Mouse (Mus musculus) gonadal fat pad, adult 2 months (tissue): ENCODE results near the gene Tmprss11e. TPM values are rescaled to one million over a fixed set of nuclear protein-coding genes. Genes with fewer than 3 reads are reported as not detected.

ENCODE experiments used
- DNase-seq: peaks from one replicate; pipeline ENCODE4 v3.0.0-alpha.2; 2012; ENCODE audit warnings: low read depth
- polyA plus RNA-seq: library from polyadenylated mRNA; depleted of rRNA; stranded (reverse); fragments of >200 nt; gene quantifications from 2 replicates; pipeline ENCODE4 v1.2.3, GENCODE M21; 2012; rRNA removed

The Tmprss11e gene
- not detected in 2 replicates for polyA plus RNA-seq

DNA sequence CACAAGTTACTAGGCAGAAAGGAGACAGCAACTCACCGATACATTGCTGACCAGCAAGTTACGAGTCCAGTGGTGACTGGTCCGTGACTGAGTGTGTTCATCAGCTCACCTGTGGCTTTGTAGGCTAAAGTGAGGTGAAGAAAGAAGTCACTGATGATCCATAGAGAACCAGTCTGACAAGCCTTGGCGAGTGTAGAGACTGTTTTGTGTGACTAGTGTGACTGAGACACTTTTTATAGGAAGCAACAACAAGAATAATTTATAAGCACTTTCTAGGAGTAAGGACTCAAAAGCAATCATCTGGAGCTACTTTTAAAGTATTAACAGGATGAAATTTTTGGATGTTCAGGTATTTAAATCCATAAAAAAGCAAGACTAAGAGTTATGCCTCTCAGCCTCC is at the start of gene Tmprss11e:
Gene Tmprss11e, minus strand, starts transcription at position 101 of the 400 bp plus-strand sequence.
- no peak for DNase-seq

DNA sequence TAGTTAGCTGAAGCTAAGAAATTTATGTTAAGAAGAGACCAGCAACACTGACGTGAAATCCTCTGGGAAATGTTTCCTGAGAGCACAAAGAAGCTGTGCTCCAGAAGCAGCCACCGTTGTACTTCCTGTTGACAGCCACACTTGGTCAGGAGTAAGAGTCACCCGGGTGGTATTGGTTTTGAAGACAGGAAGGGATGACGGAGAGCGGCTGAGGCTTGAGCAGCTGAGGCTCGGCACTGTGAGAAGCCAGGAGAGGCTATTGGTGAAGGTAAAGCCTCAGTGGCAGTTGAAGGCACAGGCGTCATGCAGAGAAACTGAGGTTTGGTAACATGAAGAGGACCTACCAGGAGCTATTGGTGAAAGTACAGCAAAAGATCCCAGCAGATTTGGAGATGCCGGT is 47.2 kb upstream of the Tmprss11e start:
- DNase-seq: no peak

DNA sequence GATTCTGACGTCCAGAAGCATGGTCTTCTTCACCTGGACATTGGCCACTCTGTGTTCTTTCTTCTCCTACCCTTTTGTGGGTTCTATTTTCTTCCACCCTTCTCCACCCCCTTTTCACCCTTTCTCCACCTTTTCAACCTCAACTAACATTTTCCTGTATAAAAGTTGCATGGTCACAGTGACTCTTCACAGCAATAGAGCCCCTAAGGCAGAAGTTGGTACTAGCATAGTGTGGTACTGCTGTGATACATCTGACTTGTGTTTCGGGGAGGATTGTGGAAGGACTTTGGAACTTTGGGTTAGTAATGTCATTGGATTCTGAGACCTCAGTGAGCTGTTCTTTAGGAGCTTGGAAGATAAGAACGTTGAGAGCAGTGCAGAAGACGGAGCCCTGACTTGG is 46.6 kb upstream of the Tmprss11e start:
- no peak for DNase-seq

DNA sequence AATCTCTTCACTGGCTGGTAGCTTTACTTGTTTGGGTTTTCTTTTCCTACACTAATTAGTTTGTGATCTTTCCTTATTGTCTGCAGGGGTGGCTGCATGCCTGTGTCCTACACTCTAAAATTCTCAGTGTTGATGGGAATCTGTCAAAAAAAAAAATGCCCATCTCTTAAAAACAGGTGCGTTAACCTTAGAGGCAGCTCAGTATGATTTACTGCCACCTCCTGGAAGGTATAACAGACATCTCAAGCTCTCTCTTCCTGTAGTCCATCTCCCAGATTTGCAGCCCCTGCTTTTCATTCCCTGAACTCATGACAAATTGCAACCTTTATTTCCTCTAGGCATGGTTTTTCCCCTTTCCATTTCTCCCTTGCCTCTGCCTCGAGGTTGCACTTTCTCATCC is 44.3 kb upstream of the Tmprss11e start:
- DNase-seq: no peak

DNA sequence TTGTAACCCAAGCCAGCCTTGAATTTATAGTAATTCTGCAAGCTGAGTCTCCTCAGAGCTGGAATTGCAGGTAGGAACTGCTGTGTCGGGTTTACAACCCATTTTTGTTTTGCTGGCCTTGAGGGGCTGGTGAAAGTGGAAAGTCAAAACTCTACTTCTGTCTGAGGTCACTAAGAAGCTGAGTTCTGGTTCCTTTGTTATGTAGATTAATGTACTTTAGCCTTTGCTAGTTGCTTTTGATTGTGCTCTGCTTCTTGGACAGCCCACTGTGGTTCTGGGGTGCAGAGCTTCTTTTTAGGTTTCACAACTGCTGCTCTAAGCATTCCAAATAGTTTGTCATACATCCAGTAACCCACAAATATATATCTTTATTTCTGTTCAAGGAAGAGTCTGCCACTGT is 41.2 kb upstream of the Tmprss11e start:
- DNase-seq: no peak

DNA sequence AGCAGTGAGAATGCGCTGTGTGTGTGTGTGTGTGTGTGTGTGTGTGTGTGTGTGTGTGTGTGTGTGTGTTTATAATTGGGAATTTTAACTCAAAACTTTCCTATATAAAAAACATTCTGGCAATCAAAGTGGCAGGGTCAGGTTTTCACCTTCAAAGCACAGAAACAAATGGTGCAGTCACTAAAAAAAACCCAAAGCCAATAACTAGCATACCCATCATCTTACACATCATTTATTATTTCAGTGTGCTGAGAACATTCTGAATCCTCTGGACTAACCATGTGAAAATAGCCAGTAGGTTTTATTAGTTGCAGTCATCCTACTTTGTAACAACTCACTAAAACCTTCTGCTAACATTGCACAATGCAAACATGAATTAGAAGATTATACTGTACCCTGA is 38.6 kb upstream of the Tmprss11e start:
- no peak for DNase-seq

DNA sequence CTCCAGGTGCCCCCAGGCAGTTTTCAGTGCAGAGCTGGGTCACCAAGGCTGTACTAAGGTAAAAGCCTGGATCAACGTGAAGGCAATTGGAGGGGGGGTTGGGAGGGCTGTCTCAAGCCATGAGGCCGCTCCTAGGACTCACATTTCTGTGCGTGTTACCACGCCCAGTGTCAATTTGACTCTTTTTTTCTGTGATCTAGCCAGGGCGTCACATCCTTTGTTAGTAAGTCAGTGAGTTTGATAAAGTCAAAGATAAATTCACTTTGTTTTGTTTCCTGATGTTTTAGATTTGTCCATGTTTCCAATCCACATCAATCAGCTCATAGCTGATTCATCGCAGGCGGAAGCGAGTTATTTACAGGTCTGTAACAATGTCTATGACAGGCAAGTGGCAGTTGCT is 37.4 kb upstream of the Tmprss11e start:
- no peak for DNase-seq

DNA sequence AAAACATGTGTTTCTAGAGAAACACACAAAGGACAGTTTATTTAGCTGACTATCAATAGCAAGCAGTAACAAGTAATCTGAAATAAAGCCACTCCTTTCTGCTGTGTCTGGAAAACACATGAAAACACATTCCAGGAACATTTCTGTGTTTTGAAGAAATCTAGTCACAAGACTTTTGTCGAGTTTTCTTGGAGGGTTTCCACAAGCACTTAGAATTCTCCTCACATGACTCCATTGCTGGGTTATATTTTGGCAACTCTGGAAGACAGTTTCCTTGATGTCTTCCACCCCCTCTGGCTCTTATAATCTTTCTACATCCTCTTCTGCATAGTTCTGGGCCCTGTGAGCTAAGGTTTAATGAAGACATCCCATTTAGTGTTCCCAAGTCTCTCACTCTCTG is 32.9 kb upstream of the Tmprss11e start:
- no peak for DNase-seq

DNA sequence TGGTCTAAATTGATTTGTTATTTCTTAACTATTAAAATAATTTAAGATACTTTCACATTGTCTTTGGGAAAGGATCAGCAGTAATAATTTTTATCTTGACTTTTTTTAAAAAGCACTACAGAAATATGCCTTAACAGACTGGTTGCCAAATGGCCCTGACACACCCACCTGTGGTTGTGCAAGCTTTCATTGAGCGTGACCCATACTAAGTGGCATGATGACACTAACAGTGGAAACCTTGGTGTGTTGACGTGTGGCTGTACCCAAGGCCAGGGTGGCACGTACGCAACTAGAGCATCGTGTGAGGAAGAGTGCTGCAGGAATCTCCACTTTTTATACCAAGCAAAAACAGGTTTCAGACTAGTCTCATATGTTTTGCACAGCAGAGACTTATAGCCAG is 31.3 kb upstream of the Tmprss11e start:
- DNase-seq: no peak

DNA sequence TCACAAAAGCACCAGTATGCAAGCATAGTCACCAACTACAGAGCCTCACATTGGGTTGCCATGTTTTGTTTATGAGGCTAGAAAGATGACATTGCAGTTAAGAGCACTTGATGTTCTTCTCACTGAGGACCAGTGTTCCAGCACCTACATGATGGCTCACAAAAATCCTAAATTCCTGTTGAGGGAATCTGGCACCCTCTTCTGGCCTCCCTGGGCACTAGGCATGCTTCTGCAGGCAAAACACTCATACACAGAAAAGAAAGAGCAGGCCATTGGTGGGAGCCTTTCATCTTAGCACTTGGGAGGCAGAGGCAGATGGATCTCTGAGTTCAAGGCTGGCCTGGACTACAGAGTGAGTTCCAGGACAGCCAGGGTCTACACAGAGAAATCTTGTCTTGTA is 25.4 kb upstream of the Tmprss11e start:
- no peak for DNase-seq

DNA sequence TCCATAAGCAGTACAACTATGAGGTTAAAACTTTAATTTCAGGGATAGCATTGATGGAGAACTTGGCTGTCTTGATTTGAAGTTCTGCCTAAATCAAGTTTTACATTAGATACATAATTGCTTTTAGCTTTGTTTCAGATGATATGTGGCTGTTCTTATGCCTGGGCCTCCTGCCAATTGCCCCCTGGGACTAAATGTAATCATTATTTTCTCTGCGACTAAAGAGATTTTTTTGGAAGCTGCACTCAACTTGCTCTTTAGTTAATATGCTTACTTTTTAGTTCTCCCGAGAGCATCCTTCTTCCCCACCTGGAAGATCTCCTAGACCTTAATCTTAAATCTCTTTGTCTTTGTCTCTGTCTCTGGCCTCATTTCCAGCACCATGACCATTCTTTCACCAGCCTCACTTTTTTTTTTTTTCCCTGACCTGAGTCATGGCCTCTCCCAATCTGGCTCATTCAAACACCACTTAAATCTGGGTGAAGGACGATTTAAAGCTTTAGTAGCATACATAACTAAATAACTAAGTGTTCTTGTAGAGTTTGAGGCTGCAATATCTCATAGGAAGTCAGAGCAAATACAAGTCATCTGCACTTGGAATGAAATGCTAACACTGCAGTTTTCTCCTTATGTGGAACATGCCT is 23.5 kb upstream of the Tmprss11e start:
- DNase-seq: no peak

DNA sequence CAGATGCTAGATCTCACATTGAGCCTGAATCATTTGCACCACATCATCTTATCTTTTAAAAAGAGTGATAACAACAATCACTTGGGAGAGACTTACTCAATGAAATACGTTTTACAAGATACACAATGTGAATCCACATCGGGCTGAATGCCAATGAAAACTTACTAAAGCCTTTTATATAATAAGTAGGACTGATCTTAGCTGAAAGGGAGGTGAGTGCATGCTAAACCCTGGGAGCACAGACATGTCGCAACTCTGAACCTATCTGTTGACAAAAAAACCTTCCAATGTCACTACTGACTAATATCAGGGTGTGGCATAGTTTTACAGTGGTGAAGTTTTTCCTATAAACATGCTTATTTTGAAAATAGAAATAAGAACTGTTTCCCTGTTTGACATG is 2.8 kb downstream of the Tmprss11e start:
- no peak for DNase-seq

DNA sequence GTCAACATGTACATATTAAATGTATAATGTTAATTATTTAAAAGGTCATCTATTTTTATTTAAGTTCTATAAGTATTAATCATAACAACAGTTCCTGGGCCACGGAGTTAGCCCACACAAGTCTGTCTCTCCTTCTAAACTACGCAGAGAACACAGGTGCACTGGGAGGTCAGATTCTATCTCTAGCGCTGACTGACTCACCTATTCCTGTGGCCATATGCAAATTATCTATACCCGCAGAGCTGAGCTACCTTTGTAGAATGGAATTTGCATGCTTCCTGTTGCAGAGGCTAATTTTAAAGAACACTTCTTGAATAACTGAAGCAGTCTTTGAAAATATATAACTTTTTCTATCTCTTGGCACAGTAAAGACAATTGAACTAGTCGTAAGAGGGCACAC is 4.5 kb downstream of the Tmprss11e start:
- no peak for DNase-seq

DNA sequence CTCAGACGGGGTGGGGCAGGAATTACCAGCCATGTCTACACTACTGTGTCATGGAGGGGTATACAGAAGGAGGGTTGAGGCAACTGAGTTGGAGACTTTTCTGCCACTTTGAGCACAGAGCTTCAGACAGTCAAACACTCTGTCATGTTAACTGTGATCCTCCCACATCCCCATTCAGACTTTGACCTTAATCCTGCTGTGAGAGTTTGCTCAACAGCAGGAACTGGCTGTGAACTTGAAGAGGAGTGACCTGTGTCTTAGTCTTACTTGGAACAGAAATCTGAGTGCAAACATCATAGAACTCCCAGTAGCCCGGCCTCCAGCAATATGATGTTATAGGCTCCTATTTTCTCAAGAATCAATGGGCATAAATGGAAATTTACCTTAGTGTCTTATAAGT is 9.8 kb downstream of the Tmprss11e start:
- peak; percentile 74 for DNase-seq

DNA sequence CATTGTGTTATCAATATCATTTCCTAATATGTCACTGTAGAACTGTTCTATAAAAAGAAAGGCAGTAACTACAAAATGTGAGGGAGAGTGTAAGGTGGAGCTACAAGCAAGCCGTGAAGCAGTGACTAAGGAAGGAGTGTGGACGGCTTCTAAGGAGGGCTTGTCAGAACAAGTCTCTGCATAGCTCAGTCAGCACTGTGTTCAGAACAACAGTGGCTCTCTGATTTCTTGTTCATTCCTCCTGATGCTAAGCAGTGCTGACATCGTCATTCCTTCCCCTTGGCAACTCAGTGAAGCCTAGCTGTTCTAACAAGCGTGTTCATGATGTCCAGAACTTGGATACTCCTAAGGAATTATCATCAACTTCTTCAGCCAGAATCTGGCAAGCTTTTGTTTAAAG is 15.0 kb downstream of the Tmprss11e start:
- no peak for DNase-seq

DNA sequence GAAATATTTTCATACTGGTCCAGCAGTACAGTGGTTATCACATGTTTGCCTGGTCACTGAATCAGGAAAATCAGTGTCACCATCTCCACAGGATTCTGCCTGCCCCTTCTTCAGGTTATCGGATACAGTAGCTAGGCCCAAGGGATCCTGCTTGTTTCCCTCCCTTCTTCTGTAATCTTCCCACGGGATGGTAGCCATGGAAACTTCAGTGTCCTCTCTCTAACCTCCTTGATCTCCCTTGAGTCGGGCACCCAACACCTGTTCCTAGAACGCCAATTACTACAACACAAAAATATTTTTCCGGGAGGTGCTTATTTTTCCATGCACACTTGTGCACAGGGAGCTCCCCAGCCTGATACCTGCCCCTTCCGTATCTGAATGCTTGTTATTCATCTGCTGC is 17.0 kb downstream of the Tmprss11e start:
- DNase-seq: no peak

DNA sequence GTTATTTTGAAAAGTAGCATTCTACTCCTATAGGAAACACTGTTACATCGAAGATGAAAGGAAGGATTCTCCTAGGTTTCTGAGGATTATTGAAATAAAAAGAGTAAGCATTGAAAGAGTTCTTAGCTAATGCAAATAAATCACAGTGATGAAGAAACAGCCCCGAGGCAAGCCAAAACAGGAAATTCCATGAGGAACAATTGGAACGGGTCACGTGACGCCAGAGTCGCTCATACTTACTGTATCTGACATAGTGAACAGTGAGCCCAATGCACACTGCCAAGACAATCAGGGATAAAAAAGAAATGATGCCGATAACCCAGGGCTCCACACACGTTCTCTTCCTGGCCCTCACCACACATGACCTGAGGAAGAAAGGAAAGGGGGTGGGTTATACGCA is 18.6 kb downstream of the Tmprss11e start:
- peak; percentile 84 for DNase-seq

DNA sequence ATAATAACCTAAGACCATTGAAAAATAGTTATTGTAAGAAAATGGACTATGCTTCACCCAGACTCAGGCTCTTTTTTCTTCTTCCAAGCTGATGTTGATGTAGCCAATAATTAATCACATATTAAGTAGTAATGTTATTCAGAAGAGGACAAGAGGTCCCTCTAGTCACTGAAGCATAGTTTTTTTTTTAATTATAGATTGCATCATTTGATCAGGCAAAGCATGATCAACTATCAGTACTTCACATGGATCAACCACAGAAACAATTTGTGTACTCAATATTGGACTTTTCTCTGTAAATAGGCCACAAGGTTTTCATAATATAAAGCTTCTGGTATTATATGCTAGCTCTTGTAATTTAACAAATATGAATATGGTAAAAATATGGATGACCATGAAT is 20.6 kb downstream of the Tmprss11e start:
- no peak for DNase-seq

DNA sequence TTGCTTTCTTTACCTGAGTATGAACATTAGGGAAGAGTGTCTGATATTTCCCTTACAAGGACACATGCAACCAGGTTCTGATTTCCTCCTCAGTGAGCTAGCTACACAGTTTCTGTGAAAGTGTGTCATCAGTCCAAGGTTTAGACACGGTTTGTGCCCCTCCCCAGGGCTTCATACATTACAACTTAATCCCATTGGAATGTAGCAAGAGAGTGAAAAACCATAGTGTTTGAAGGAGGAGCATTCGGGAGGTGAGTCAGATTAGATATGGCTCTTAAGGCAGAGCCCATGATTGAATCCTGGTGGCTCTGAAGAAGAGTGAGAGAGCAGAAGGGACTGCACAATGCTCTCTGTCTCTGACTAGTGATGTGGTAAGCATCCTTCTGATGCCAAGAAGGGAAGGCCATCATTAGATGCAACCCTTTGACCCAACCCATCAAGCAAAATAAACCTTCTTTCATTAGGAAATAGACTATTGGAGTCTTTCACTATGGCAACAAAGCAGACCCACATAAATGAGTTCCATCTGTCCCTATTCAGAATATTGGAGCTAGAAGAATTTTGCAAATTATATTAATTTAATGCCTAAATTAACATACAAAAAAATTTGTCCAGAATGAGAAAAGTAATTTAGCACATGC is 22.7 kb downstream of the Tmprss11e start:
- no peak for DNase-seq

DNA sequence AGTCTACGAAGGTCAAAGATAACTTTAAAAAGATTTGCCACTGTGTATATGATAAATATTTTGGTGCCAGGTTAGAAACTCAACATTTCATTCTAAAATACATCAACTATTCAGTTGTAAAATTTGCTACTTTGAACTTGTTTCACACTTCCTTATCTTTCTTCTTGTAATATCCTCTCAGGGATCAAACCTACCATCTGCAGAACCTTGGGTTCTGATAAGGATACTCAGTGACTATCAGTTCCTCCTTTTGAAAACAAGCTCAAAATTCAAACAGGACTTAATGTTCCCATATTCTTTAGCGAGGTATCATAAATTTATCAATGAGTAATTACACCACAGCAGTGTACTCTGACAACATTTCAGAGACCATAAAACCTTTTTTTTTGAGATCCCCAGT is 30.6 kb downstream of the Tmprss11e start:
- DNase-seq: no peak

DNA sequence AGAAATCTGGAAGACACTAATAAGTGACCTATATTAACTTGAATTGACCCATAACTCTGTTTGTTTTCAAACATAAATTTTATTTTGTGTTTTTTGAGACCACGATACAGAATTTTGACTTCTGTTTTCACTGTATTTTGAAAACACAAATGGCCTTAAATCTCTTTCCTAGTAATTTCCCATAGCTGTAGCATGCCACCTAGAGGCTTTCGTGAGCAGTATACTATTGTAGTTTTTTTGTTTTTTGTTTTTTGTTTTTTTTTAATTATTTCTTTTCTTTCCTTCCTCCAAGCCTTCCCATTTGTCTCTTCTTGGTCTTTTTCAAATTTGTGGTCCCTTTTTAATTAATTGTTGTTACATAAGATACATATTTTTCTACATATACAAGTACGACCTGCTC is 40.7 kb downstream of the Tmprss11e start:
- no peak for DNase-seq

DNA sequence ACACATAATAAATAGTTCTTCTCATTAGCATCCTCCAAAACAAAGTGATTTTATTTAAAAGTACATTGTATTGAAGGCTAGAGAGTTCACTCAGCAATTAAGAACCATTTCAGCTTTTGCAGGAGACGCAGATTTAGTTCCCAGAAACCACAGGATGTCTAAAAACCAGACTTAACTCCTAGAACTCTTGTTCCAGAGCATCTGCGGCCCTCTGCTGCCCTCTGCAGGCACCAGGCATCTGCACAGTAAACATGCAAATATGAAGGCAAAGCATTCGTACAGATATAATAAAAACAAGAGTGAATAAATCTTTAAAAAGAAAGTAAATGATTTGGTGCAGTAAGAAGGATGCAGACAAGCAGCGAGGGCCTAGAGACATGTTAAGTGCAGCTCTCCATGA is 60.9 kb downstream of the Tmprss11e start:
- no peak for DNase-seq

DNA sequence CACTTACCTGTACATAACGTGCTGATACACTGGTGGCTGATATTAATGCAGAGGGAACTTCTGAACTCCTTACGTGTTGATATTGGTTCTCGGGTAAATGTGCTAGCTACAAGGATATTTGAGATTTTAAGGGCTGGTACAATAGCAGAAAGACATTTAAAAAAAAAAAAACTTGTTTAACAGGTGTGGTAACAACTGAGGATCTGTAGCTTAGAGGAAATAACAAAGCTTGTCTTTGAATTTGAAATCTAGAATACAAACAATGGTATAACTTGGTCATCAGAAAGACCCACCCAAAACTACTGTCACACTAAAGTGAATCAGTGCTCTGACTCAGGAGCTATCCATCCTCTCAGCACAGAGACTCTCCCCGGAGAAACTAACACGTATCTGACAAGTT is 69.4 kb downstream of the Tmprss11e start, which contains the start of gene Tmprss11b:
Gene Tmprss11b, minus strand, starts transcription at position 101 of the 400 bp plus-strand sequence.
- DNase-seq: no peak
